Mouse (Mus musculus) c-Kit-positive CD71-positive TER-119-negative erythroid progenitor cells, embryonic 14.5 days (primary cell): ENCODE measurements around the gene Gm10037.
A peak's percentile ranks its signal among the peaks of the same experiment; 100 is the strongest.
"Not testable (repeated sequence)": the region's sequence is repeated elsewhere in the genome, so short reads cannot be mapped to it uniquely, and the experiment has no call there.

ENCODE experiments used
- DNase-seq: peaks from one replicate; pipeline ENCODE4 v3.0.0-alpha.2; 2013; ENCODE audit warnings: low read depth

The Gm10037 gene

GRCm38 (mm10) chr13:67830911-67831336 lies at the start of gene Gm10037:
TSS of gene Gm10037 (plus strand) at chr13:67831106.
- no peak for DNase-seq

GRCm38 (mm10) chr13:67791921-67792455 lies 38.9 kb upstream of the Gm10037 start:
- no peak for DNase-seq

GRCm38 (mm10) chr13:67798618-67799017 lies 32.3 kb upstream of the Gm10037 start:
- DNase-seq = no peak

GRCm38 (mm10) chr13:67799151-67799550 lies 31.8 kb upstream of the Gm10037 start:
- not testable (repeated sequence) for DNase-seq

- no peak for DNase-seq
These were observed 19.2 kb upstream of the Gm10037 start for GRCm38 (mm10) chr13:67811651-67812210.

GRCm38 (mm10) chr13:67812961-67813709 lies 17.8 kb upstream of the Gm10037 start:
- DNase-seq = no peak

GRCm38 (mm10) chr13:67813710-67814660 lies 16.9 kb upstream of the Gm10037 start, which contains the start of gene Zfp273:
TSS of gene Zfp273 (plus strand) at chr13:67813740.
- peak; percentile 65 for DNase-seq

- no peak for DNase-seq
These were observed 12.3 kb upstream of the Gm10037 start for GRCm38 (mm10) chr13:67818636-67819035.

- DNase-seq = not testable (repeated sequence)
These were observed 2.2 kb downstream of the Gm10037 start for GRCm38 (mm10) chr13:67833137-67833536.

GRCm38 (mm10) chr13:67843775-67844118 lies 12.8 kb downstream of the Gm10037 start:
- no peak for DNase-seq

- DNase-seq = peak; percentile 13
These were observed 13.4 kb downstream of the Gm10037 start for GRCm38 (mm10) chr13:67844119-67844852.

- no peak for DNase-seq
These were observed 13.9 kb downstream of the Gm10037 start for GRCm38 (mm10) chr13:67844853-67845194.

GRCm38 (mm10) chr13:67850361-67850760 lies 19.5 kb downstream of the Gm10037 start:
- no peak for DNase-seq

GRCm38 (mm10) chr13:67853130-67853529 lies 22.2 kb downstream of the Gm10037 start:
- no peak for DNase-seq

- DNase-seq = no peak
These were observed 23.1 kb downstream of the Gm10037 start for GRCm38 (mm10) chr13:67853983-67854382.

GRCm38 (mm10) chr13:67857317-67857716 lies 26.4 kb downstream of the Gm10037 start:
- DNase-seq = no peak

GRCm38 (mm10) chr13:67862508-67862907 lies 31.6 kb downstream of the Gm10037 start:
- no peak for DNase-seq

GRCm38 (mm10) chr13:67863026-67863425 lies 32.1 kb downstream of the Gm10037 start, which contains the start of gene BC048507:
TSS of gene BC048507 (plus strand) at chr13:67863326.
- DNase-seq = no peak

GRCm38 (mm10) chr13:67864764-67865350 lies 34.0 kb downstream of the Gm10037 start:
- DNase-seq = no peak

- DNase-seq = no peak
These were observed 37.0 kb downstream of the Gm10037 start for GRCm38 (mm10) chr13:67867899-67868298.

GRCm38 (mm10) chr13:67876049-67876698 lies 45.3 kb downstream of the Gm10037 start:
- not testable (repeated sequence) for DNase-seq
